Mouse (Mus musculus): ENCODE data around the gene Zxdb. TPM values are rescaled to one million over a fixed set of nuclear protein-coding genes. Genes with fewer than 3 reads are reported as not detected.
"Not testable (repeated sequence)": the region's sequence is repeated elsewhere in the genome, so short reads cannot be mapped to it uniquely, and the experiment has no call there.

Zxdb gene
- 1.7 and 1.8 TPM in 2 replicates for polyA plus RNA-seq (2015; fragmentation: Nextera tagmentation; extraction: Ambion mirVana)

DNA sequence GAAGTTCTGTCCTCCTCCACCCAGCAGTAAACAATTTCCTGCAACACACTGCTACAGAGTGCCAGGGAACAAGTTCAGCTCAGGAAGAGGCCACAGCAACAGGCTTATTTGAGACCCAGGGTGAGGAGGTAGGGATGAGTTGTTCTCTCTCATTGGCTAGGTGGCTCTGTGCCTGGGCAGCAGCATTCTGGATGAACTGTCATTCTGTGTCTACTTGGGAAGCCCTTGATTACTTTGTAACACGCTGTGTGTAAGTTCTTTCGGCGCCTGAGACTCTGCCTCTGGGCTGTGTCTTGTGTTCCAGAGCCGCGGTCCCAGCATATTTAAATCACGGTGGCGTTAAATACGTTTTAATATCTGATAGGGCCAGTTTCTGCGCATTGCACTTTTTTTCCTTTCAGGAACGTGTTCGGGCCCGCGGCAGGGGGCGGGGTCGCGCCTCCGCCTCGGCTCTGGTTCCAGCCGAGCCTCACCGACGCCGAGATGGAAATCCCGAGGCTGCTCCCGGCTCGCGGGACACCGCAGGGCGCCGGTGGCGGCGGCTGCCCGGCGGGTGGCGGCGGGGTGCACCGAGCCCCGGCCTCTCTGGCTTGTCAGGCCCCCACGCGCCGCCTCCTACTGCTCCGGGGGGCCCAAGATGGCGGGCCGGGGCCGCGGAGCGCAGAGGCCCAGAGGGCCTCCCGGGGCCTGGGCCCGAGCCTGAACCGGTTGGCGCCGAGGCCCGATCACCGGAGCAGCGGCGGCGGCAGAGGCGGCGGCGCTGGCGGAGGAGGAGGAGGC, at the start of gene Zxdb:
Gene Zxdb (plus strand): TSS at position 378 of the 780 bp plus-strand sequence.
- ATAC-seq (ENCODE audit: low FRiP score): peak; percentile 82
- H3K27me3 ChIP-seq; H3K27ac ChIP-seq; H3K9ac ChIP-seq; H3K36me3 ChIP-seq; H3K9me3 ChIP-seq; H3K4me2 ChIP-seq; H3K4me1 ChIP-seq (replicated peaks): not testable (repeated sequence)
- peak within 1 kb of the TSS; percentile 33; the same call in 1 of the 2 replicates for H3K4me3 ChIP-seq
- no CpG with 5 or more reads among the region's 60 CpGs for WGBS

GRCm38 (mm10) chrX:94674977-94675376, 49.4 kb upstream of the Zxdb start:
- H3K4me2 ChIP-seq: no peak overlapping the region
- H3K9ac ChIP-seq: no peak overlapping the region
- H3K27ac ChIP-seq: no peak overlapping the region
- H3K4me1 ChIP-seq (replicated peaks): no peaks in the 10 kb centered on the region
- no peaks in the 10 kb centered on the region for H3K9me3 ChIP-seq
- 47% methylated on average over 4 of the region's 4 CpGs for WGBS
- ATAC-seq (ENCODE audit: low FRiP score): no peak
- H3K36me3 ChIP-seq: no peaks in the 10 kb centered on the region
- no peaks in the 10 kb centered on the region; the same call in 1 of the 2 replicates for H3K27me3 ChIP-seq
- H3K4me3 ChIP-seq: no peak overlapping the region

- not testable (repeated sequence) for H3K27me3 ChIP-seq; ATAC-seq (ENCODE audit: low FRiP score)
- no CpG with 5 or more reads among the region's 2 CpGs for WGBS
Measured at GRCm38 (mm10) chrX:94681581-94681980, 42.8 kb upstream of the Zxdb start.

DNA sequence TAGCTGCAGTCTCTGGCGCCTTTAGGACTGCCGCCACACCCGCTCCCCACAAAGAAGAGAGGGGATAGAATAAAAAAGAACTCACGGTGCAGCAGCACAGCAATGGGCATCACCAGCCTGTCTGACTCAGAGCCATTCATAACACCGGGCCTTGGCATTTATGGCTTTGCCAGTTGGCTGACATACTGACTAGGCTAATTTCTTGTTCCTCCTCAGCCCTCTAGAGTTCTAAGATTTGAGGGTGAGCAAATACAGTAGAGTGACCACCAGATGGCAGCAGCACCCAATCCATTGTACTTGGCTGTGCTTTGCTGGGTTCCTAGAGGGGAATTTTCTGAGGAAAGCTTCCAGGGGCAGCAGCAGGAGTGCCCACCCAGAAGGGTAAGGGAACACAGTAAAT, 34.8 kb upstream of the Zxdb start:
- H3K4me2 ChIP-seq; H3K4me1 ChIP-seq (replicated peaks); H3K36me3 ChIP-seq; H3K27ac ChIP-seq; H3K27me3 ChIP-seq; H3K9me3 ChIP-seq; H3K4me3 ChIP-seq; H3K9ac ChIP-seq: not testable (repeated sequence)
- WGBS: 88% methylated on average over 5 of the region's 5 CpGs
- peak; percentile 83 for ATAC-seq (ENCODE audit: low FRiP score)

More at GRCm38 (mm10) chrX:94681581-94681980, 42.8 kb upstream of the Zxdb start:
- H3K9ac ChIP-seq; H3K4me2 ChIP-seq; H3K9me3 ChIP-seq; H3K27ac ChIP-seq; H3K4me3 ChIP-seq; H3K36me3 ChIP-seq; H3K4me1 ChIP-seq (replicated peaks): not testable (repeated sequence)

DNA sequence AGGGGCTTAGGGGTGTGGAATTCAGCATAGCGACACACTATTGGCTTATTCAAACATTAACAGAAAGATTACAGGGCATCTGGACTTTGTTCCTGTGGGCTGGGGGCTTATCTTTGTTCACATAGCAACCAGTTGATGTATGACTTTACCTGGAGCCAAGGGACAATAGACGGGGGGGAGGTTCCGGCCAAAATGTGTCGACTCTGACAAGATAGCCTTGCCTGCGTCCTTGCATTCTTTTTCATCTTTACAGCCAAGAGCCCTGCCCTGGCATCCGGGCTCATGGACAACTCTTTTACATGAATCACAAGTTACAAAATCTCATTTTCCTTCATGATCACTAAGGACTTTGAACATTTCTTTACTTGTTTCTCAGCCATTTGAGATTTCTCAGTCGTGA, 17.7 kb upstream of the Zxdb start:
- WGBS: 96% methylated on average over 7 of the region's 7 CpGs
- not testable (repeated sequence) for H3K4me2 ChIP-seq; H3K9me3 ChIP-seq; ATAC-seq (ENCODE audit: low FRiP score); H3K27me3 ChIP-seq; H3K27ac ChIP-seq; H3K4me3 ChIP-seq; H3K4me1 ChIP-seq (replicated peaks); H3K9ac ChIP-seq; H3K36me3 ChIP-seq

DNA sequence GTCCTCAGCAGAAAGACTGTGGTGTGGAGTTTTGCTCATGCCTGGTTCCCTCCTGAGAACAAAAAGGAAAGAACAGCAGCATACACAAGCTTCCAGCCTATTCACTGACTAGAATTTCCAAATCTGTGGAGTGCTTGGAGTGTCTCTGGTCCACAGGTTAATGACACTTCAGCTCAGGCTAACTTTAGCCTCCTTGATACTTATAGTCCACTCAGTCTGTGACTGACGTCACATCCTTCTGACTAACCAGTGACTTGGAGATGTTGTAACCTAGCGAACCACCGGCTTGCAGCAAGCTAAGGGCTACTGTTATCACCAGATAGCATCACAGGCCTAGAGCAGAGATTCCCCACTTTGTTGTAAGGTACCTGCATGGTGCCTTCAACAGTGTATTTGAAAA, 14.6 kb upstream of the Zxdb start:
- H3K27ac ChIP-seq; ATAC-seq (ENCODE audit: low FRiP score); H3K36me3 ChIP-seq; H3K9ac ChIP-seq; H3K4me2 ChIP-seq; H3K4me1 ChIP-seq (replicated peaks); H3K4me3 ChIP-seq; H3K27me3 ChIP-seq; H3K9me3 ChIP-seq: not testable (repeated sequence)
- WGBS: no CpG with 5 or more reads among the region's 3 CpGs

DNA sequence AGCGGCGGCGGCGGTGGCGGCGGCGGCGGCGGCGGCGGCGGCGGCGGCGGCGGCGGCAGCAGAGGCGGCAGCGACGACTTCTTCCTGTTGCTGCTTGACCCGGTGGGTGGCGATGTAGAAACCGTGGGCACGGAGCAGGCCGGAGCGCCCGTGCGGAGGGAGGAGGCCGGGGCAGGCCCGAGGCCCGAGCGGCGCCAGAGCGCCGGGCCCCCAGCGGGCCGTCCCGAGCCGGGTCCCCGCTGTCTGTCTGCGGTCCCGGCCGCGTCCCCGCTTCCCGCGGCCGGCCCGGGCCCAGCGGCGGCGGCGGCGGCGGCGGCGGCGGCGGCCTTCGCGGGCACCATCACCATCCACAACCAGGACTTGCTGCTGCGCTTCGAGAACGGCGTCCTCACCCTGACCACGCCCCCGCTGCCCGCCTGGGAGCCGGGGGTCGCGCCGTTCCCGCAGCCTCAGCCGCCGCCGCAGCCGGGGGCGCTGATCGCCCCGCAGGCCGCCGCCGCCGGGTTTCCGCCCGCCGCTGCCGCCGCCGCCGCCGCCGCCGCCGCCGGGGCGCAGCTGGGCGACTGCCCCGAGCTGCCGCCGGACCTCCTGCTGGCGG, 702 bp downstream of the Zxdb start:
- not testable (repeated sequence) for H3K27ac ChIP-seq; H3K36me3 ChIP-seq; H3K4me1 ChIP-seq (replicated peaks); H3K27me3 ChIP-seq; H3K9ac ChIP-seq; H3K9me3 ChIP-seq; H3K4me2 ChIP-seq
- ATAC-seq (ENCODE audit: low FRiP score): peak; percentile 73
- H3K4me3 ChIP-seq: peak overlapping the region; percentile 33; the same call in 1 of the 2 replicates
- 11% methylated on average over 21 of the region's 102 CpGs for WGBS

- H3K4me2 ChIP-seq: not testable (repeated sequence)
Measured at GRCm38 (mm10) chrX:94725627-94726083, 1.3 kb downstream of the Zxdb start.

DNA sequence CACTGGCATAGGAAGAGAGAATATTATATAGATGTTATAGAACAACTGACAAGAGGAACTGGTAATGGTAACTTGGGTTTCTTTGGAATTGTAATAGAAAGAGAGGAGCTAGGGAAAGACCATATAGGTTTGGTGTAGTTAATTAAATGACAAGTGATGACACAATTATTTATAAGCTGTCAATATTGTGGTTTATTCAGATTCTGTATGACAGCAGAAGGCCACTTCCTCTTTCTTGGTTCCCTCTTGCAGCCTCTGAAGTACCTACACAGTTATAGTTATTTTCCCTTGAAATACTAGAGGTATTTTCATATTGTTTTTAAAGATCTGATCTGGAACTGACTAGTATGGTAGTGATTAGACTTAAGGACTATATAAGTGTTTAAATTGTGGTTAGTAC, 7.2 kb downstream of the Zxdb start:
- Histone ChIP-seq H3K4me3 (no peak overlapping the region), H3K27me3 (no peaks in the 10 kb centered on the region), H3K4me2 (no peak overlapping the region), H3K27ac (no peak overlapping the region), H3K9me3 (no peaks in the 10 kb centered on the region), H3K9ac (no peak overlapping the region), H3K4me1 (replicated peaks) (no peaks in the 10 kb centered on the region), H3K36me3 (peaks cover 6% of the 10 kb centered on the region)
- no peak for ATAC-seq (ENCODE audit: low FRiP score)

More at GRCm38 (mm10) chrX:94725627-94726083, 1.3 kb downstream of the Zxdb start:
- peak overlapping the region; percentile 33; the same call in 1 of the 2 replicates for H3K4me3 ChIP-seq
- peak; percentile 58 for ATAC-seq (ENCODE audit: low FRiP score)
- H3K9ac ChIP-seq; H3K27me3 ChIP-seq; H3K9me3 ChIP-seq; H3K36me3 ChIP-seq; H3K4me1 ChIP-seq (replicated peaks); H3K27ac ChIP-seq: not testable (repeated sequence)
- WGBS: no CpG with 5 or more reads among the region's 41 CpGs

DNA sequence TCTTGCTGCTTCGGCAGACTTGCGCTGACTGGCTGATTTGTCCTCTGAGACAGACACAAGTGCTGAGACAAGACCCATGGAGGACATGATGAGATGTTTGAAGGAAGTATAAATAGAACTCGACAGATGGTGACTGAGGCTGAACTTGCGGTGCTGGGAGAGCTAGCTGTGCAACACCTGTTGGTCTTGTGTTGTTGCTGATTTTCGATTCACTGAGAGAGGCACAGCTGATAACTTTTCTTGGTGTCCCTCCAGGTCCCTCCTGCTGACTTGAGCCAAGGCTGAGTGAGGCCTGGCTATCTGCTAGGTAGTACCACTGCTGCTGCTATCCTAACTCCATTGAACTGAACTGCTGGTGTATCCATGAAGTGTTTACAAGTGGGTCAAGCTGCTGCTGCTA, 29.4 kb downstream of the Zxdb start:
- H3K27ac ChIP-seq: no peak overlapping the region
- H3K9ac ChIP-seq: no peak overlapping the region
- H3K4me2 ChIP-seq: no peak overlapping the region
- H3K36me3 ChIP-seq: no peaks in the 10 kb centered on the region
- ATAC-seq (ENCODE audit: low FRiP score): no peak
- H3K4me3 ChIP-seq: no peak overlapping the region
- 79% methylated on average over 5 of the region's 5 CpGs for WGBS
- H3K4me1 ChIP-seq (replicated peaks): no peaks in the 10 kb centered on the region
- no peaks in the 10 kb centered on the region for H3K27me3 ChIP-seq
- H3K9me3 ChIP-seq: no peaks in the 10 kb centered on the region

DNA sequence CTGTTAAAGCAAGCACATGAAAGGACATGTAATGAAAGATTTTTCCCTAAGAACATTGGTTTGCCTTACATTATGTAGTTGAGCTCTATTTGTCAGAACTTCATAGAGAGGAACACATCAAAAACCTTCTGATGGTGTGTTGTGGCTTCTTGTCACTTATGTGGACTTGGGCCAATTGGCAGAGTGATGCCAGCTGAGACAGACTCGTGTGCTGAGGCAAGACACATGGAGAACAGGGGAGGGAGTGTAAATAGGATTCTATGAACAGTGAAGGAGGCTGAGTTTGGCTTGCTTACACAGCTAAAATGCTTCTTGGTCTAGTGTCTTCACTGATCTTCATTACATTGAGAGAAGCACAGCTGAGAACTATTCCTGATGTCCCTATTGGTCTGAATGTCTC, 35.6 kb downstream of the Zxdb start:
- Histone ChIP-seq H3K27me3 (no peaks in the 10 kb centered on the region), H3K4me2 (no peak overlapping the region), H3K4me1 (replicated peaks) (no peaks in the 10 kb centered on the region), H3K9ac (no peak overlapping the region), H3K27ac (no peak overlapping the region), H3K4me3 (no peak overlapping the region), H3K9me3 (no peaks in the 10 kb centered on the region), H3K36me3 (no peaks in the 10 kb centered on the region)
- WGBS: 50% methylated on average over 1 of the region's 1 CpGs
- ATAC-seq (ENCODE audit: low FRiP score): no peak

- H3K9ac ChIP-seq: no peak overlapping the region
- 95% methylated on average over 34 of the region's 34 CpGs for WGBS
- no peak overlapping the region for H3K4me2 ChIP-seq
- H3K4me1 ChIP-seq (replicated peaks): no peaks in the 10 kb centered on the region
- no peaks in the 10 kb centered on the region for H3K36me3 ChIP-seq
- no peaks in the 10 kb centered on the region for H3K9me3 ChIP-seq
- H3K27me3 ChIP-seq: no peaks in the 10 kb centered on the region
- no peak for ATAC-seq (ENCODE audit: low FRiP score)
- no peak overlapping the region for H3K4me3 ChIP-seq
- H3K27ac ChIP-seq: no peak overlapping the region
Measured at GRCm38 (mm10) chrX:94773876-94774275, 49.5 kb downstream of the Zxdb start.

All from hindbrain, embryonic 13.5 days (tissue).